Mouse (Mus musculus): Measurements from ENCODE around the gene H2-T22.

- TF ChIP-seq POLR2AphosphoS2 (IDR thresholded peaks at IDR 0.05; ENCODE audit: low read depth, low read length) (no peak), POLR2A (IDR thresholded peaks at IDR 0.05; ENCODE audit: low read depth, low read length) (no peak), CTCF (conservative IDR thresholded peaks at IDR 0.05 in 1 of 2, IDR thresholded peaks at IDR 0.05 in 1 of 2; ENCODE audit: low read depth in 2 of 2, low read length in 2 of 2) (no peak), MEF2A (IDR thresholded peaks at IDR 0.05; ENCODE audit: borderline replicate concordance, low read depth, low read length) (no peak), BHLHE40 (IDR thresholded peaks at IDR 0.05; ENCODE audit: low read depth, low read length) (no peak), MXI1 (IDR thresholded peaks at IDR 0.05; ENCODE audit: low read depth, low read length) (no peak), EP300 (IDR thresholded peaks at IDR 0.05; ENCODE audit: low read length) (no peak), CHD2 (IDR thresholded peaks at IDR 0.05; ENCODE audit: low read length) (no peak), HCFC1 (IDR thresholded peaks at IDR 0.05; ENCODE audit: low read depth, low read length) (no peak), MAZ (IDR thresholded peaks at IDR 0.05; ENCODE audit: low read depth, low read length) (no peak), NELFE (IDR thresholded peaks at IDR 0.05; ENCODE audit: low read depth, low read length) (no peak), ZNF384 (IDR thresholded peaks at IDR 0.05; ENCODE audit: low read depth, low read length) (no peak), IRF4 (IDR thresholded peaks at IDR 0.05; ENCODE audit: low read depth, low read length) (no peak), PAX5 (IDR thresholded peaks at IDR 0.05; ENCODE audit: low read length) (no peak)
These were observed 42.2 kb downstream of the H2-T22 start for GRCm38 (mm10) chr17:36000349-36000748.

All from CH12.LX (cell line).